Mouse (Mus musculus) brain, embryonic 14.5 days (tissue): ENCODE data around the gene Lgr5. TPM values are rescaled to one million over a fixed set of nuclear protein-coding genes. Genes with fewer than 3 reads are reported as not detected.

ENCODE experiments used
- DNase-seq: peaks from one replicate; pipeline ENCODE4 v3.0.0-alpha.2; 2011; ENCODE audit warnings: low read depth
- CTCF ChIP-seq: fragments of 200-500 bp; IDR thresholded peaks from 2 replicates; pipeline ENCODE4 v1.5.1; 2012; ENCODE audit warnings: inconsistent platforms, mild to moderate bottlenecking, moderate library complexity, borderline replicate concordance; ENCODE audit not compliant: insufficient read depth, insufficient read length; ENCODE audit errors: extremely low read depth
- POLR2A ChIP-seq: fragments of 200-500 bp; IDR thresholded peaks from 2 replicates; pipeline ENCODE4 v1.6.1; 2012; ENCODE audit warnings: mild to moderate bottlenecking, inconsistent platforms, borderline replicate concordance; ENCODE audit not compliant: poor library complexity, insufficient read depth, insufficient read length, severe bottlenecking; ENCODE audit errors: extremely low read depth
- polyA plus RNA-seq: library from polyadenylated mRNA; depleted of rRNA; stranded (reverse); fragments of >200 nt; gene quantifications from 2 replicates; pipeline ENCODE4 v1.2.3, GENCODE M21; 2012

Lgr5 gene
- polyA plus RNA-seq, 1 experiment = 2.3 TPM

- peak; percentile 43 for DNase-seq
Observed at GRCm38 (mm10) chr10:115569712-115570491, 17.7 kb downstream of the Lgr5 start, which contains the start of gene A930009A15Rik. Gene A930009A15Rik (plus strand): TSS chr10:115569986.

GRCm38 (mm10) chr10:115563961-115564360, 23.6 kb downstream of the Lgr5 start:
- DNase-seq = no peak
- TF ChIP-seq CTCF (no peak), POLR2A (no peak)

More at GRCm38 (mm10) chr10:115569712-115570491, 17.7 kb downstream of the Lgr5 start, which contains the start of gene A930009A15Rik:
- no peak for TF ChIP-seq CTCF
- TF ChIP-seq POLR2A = no peak

GRCm38 (mm10) chr10:115562911-115563686, 24.5 kb downstream of the Lgr5 start:
- DNase-seq = no peak
- no peak for TF ChIP-seq CTCF
- no peak for TF ChIP-seq POLR2A

GRCm38 (mm10) chr10:115561136-115561880, 26.3 kb downstream of the Lgr5 start:
- TF ChIP-seq CTCF = no peak
- TF ChIP-seq POLR2A = no peak
- peak; percentile 52 for DNase-seq

GRCm38 (mm10) chr10:115556738-115557242, 30.8 kb downstream of the Lgr5 start:
- peak; percentile 49 for DNase-seq
- no peak for TF ChIP-seq POLR2A

DNA sequence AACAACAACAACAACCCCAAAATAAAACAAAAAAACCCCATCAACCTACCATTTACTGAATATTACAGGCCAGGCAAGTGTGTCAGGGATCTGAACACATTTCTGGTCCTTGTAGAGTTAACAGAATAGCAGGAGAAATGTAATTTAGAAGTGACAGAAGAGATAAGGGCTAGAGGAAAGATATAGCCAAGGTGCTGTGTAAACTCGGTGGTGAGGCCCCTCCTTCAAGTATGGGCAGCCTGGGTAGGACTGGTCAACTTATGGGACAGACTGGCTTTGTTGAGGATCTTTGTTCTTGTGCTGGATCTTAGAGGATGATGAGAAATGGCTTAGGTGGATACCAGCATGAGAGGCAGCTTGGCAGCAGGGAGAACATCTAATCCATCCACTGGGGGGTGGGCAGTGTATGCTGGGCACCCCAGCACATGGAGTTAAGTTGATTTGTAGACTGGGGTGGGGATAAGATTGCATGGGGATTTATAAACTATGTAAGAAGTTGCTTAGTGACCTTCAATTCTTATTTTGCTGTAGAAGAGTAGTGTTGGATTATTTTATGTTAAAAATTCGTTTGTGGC, 32.3 kb downstream of the Lgr5 start:
- no peak for TF ChIP-seq POLR2A
- TF ChIP-seq CTCF = no peak
- no peak for DNase-seq

GRCm38 (mm10) chr10:115553352-115554113, 34.0 kb downstream of the Lgr5 start:
- no peak for DNase-seq
- TF ChIP-seq CTCF = no peak
- TF ChIP-seq POLR2A = no peak

DNA sequence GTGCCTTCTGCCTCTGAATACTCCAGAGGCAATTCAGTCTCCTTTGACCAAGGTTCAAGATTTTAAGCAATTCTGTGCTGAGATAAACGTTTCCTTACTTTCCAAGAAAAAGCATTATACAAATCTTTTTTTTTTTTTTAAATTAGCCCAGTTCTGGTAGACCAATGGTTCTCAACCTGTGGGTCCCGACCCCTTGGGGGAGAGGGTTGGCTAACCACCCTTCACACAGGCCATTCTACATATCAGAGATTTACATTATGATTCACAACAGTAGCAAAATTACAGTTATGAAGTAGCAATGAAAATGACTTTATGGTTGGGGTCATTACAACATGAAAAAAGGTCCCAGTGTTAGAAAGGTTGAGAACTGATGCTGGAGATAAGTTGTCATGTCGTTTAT, 36.5 kb downstream of the Lgr5 start:
- TF ChIP-seq POLR2A = no peak
- TF ChIP-seq CTCF = no peak
- DNase-seq = no peak

- peak; percentile 30 for DNase-seq
- TF ChIP-seq CTCF (no peak), POLR2A (no peak)
Observed at GRCm38 (mm10) chr10:115550253-115550652, 37.3 kb downstream of the Lgr5 start.

DNA sequence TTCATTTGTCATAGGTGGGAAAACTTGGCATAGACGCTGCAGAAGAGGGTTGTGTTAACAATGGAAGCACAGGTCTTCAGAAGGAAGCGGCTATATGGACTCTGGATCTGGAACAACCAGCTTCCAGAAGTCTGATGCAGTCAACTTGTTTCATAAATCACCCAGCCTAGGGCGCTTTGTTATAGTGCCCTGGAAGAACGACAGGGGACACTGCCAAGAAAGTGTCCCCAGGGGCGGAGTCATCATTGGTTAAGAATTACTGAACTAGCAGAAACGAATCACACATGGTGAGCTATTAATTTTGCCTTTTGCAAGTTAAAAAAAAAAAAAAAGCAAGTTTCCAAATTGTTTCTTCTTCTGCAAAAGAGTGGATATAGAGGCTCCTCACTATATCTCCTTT, 44.7 kb downstream of the Lgr5 start:
- TF ChIP-seq POLR2A = no peak
- no peak for TF ChIP-seq CTCF
- DNase-seq = no peak

DNA sequence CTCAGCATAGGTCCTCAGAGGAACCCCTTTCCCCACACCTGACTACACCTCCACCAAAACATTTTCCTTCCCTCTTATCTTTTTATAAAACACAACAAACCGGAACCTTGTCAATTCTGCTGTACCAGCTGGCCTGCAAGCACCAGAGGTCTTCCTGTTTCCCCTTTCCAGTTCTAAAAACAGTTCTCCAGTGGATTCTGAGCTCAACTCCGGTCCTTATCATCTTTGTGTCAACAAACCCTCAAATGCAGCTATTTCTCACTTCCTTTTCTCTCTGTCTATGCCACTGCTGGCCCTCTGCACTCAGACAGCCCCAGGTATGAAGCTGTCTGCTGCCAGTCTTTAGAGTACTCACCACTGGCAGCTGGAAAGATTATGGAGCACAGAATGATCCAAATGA, 56.8 kb downstream of the Lgr5 start:
- no peak for DNase-seq
- TF ChIP-seq POLR2A (no peak), CTCF (no peak)
